Mouse (Mus musculus) embryonic fibroblast, embryonic 13.5 days (primary cell): ENCODE data around the gene Rap1gap. TPM values are rescaled to one million over a fixed set of nuclear protein-coding genes. Genes with fewer than 3 reads are reported as not detected.

Source experiments
- H3K27ac ChIP-seq: 2 replicates; pipeline ENCODE4 v1.5.1; 2012; ENCODE audit warnings: low read length, control low read depth, inconsistent platforms; ENCODE audit not compliant: insufficient read depth
- H3K4me1 ChIP-seq: 2 replicates; pipeline ENCODE4 v1.6.1; 2011; ENCODE audit warnings: low read length; ENCODE audit not compliant: control insufficient read depth, insufficient read depth
- H3K4me3 ChIP-seq: 2 replicates; pipeline ENCODE4 v1.5.1; 2011; ENCODE audit warnings: mild to moderate bottlenecking, control low read depth, low read length; ENCODE audit not compliant: insufficient read depth
- CTCF ChIP-seq: IDR thresholded peaks from 2 replicates; pipeline ENCODE4 v1.5.1; 2011; ENCODE audit warnings: mild to moderate bottlenecking, control low read depth, low read length, moderate library complexity, borderline replicate concordance; ENCODE audit not compliant: insufficient read depth
- POLR2A ChIP-seq: IDR thresholded peaks from 2 replicates; pipeline ENCODE4 v1.6.1; 2011; ENCODE audit warnings: low read depth, mild to moderate bottlenecking, control low read depth, low read length, moderate library complexity
- polyA plus RNA-seq: library from polyadenylated mRNA; stranded (reverse); fragments of >200 nt; gene quantifications from 2 replicates; pipeline ENCODE4 v1.2.4, GENCODE M21; 2011; ENCODE audit warnings: low read depth; ENCODE audit not compliant: missing spikeins, insufficient read length

The Rap1gap gene
- polyA plus RNA-seq, 1 experiment, result 6.9 TPM

GRCm38 (mm10) chr4:137642101-137642500 lies 22.4 kb upstream of the Rap1gap start:
- peaks cover 20% of the 10 kb centered on the region for H3K4me1 ChIP-seq
- TF ChIP-seq POLR2A (no peak), CTCF (no peak)
- no peak overlapping the region for H3K4me3 ChIP-seq
- peak overlapping the region; percentile 84 for H3K27ac ChIP-seq

DNA sequence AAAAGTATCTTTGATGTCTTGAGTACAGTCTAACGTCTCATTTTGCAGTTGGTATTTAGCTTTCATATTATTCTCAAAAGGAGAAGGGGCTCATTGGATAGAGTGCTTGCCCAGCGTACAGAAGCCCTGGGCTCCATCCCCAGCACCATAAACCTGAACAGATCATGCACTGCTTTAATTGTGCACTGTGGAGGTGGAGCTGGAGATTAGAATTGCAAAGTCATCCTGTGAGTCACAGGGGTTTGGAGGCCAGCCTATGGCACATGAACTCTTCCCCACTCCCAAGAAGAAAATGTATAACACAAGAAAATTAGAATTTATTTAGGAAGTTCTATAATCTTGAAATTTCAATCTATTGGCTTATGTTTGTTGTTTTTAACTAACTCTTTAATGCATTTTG lies 21.1 kb upstream of the Rap1gap start:
- TF ChIP-seq POLR2A (peak; percentile 20; the same call in 1 of the 2 replicates), CTCF (no peak)
- no peak overlapping the region for H3K4me3 ChIP-seq
- H3K27ac ChIP-seq, result peak overlapping the region; percentile 84
- H3K4me1 ChIP-seq, result peaks cover 23% of the 10 kb centered on the region

- no peak for TF ChIP-seq POLR2A
- no peak for TF ChIP-seq CTCF
- Histone ChIP-seq H3K27ac (no peak overlapping the region), H3K4me1 (peaks cover 19% of the 10 kb centered on the region), H3K4me3 (no peak overlapping the region)
Observed at GRCm38 (mm10) chr4:137646262-137646661, 18.3 kb upstream of the Rap1gap start.

- TF ChIP-seq CTCF, result no peak
- no peak for TF ChIP-seq POLR2A
- Histone ChIP-seq H3K27ac (no peak overlapping the region; the same call in 1 of the 2 replicates), H3K4me3 (no peak overlapping the region), H3K4me1 (peaks cover 14% of the 10 kb centered on the region)
Observed at GRCm38 (mm10) chr4:137647648-137648047, 16.9 kb upstream of the Rap1gap start.

DNA sequence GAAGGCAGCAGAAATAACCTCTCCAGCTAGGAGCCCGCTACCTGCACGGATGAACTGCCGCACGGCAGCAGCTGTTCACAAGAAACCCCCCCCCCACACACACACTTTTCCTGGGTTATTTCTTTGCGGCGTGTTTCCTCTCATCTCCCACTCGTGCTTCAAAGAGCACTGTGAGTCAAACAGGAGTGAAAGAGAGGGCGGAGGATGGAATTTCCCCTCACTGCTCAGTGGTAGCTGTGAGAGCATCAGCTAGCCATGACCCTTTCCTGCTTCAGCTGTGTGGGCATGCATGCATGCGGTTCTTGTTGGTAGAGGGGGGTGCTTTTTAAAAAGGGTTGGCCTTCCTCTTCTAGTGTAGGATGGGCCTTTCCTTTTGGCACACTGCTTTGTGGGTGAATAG lies 16.3 kb upstream of the Rap1gap start:
- TF ChIP-seq CTCF (no peak), POLR2A (no peak)
- Histone ChIP-seq H3K27ac (no peak overlapping the region; the same call in 1 of the 2 replicates), H3K4me3 (no peak overlapping the region), H3K4me1 (peaks cover 9% of the 10 kb centered on the region; the same call in 1 of the 2 replicates)

DNA sequence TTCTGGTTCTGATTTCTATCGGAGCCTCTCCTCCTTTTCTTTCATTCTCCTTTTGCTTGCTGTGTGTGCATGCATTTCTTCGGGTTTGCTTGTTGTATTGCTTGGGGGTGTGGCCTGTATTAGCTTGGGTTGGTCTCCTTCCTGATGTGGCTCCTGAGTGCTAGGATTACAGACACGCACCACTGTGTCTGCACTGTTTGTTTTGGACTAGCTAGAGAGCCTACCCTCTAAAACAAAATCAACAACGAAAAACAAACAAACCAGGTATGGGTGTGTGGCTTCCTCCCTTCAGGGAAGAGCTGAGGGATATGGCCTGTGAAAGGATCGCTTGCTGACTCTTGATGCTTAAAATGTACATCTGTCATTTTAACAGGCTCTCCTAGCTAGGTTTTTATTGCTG lies 13.6 kb upstream of the Rap1gap start:
- no peak overlapping the region for H3K27ac ChIP-seq
- H3K4me3 ChIP-seq, result no peak overlapping the region
- TF ChIP-seq CTCF (no peak), POLR2A (no peak)
- H3K4me1 ChIP-seq, result 0 out of 2 replicates have a peak, but pooled peaks cover 2% of the 10 kb centered on the region

DNA sequence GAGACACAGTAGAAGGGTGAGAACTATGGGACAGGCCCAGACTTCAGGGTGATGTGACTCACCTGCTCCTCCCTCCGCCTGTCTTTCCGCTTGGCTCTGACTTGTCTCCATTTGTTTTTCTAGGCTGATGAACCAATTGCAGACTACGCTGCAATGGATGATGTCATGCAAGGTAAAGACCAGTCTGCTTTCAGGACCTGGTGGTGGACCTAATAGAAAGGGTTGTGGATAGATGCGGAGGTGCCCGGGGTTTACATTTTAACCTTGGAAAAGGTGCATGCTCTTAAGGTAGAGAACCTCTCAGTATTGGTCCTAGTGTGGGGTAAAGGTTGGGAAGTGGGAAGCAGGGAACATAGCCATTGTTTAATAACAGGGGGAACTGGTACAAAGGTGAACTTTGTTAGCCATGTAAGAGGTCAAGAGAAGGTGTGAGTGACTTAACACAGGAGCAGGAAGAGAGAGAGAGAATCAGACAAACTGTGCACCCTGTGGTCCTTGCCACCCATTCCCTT lies 11.6 kb upstream of the Rap1gap start:
- Histone ChIP-seq H3K4me3 (no peak overlapping the region), H3K27ac (no peak overlapping the region), H3K4me1 (0 out of 2 replicates have a peak, but pooled peaks cover 2% of the 10 kb centered on the region)
- TF ChIP-seq CTCF, result no peak
- TF ChIP-seq POLR2A, result no peak

DNA sequence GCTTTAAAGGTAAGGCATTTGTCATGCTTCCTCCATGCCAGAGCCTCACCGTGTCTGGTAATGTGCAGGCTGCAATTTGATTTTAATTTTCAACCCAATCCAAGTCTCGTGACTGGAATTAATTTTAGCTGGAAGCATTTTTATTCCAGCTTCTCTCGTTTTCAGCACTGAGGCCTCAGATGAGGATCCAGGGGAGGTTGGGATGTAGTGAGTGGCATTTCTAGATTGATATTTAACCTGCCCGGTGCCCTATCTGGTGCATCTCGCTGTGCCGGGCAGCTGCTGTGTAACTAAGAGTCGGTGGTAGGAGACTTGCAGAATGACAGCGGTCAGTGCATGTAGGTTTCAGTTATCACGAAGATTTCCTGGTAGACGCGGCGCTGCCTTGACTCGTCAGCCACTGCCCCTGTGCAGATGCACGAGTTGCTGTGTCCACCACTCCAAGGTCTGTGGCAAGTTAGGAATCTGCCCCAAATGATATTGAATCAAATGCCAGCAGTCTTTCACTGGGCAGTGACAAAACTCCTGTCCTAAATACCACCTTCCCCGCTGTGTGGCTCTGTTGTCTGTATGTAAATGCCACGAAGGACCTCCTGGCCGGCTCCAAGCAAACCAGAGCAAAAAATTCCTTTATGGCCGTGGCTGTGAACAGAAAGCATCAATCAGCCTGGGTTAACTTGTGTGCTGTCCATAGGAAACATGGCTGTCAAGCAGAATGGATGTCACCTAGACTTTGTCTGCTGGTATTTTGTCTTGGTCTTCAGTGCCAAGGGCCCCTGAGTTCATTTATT lies 9.1 kb upstream of the Rap1gap start:
- no peak for TF ChIP-seq POLR2A
- no peak for TF ChIP-seq CTCF
- no peak overlapping the region for H3K4me3 ChIP-seq
- H3K27ac ChIP-seq, result no peak overlapping the region
- no peaks in the 10 kb centered on the region for H3K4me1 ChIP-seq

DNA sequence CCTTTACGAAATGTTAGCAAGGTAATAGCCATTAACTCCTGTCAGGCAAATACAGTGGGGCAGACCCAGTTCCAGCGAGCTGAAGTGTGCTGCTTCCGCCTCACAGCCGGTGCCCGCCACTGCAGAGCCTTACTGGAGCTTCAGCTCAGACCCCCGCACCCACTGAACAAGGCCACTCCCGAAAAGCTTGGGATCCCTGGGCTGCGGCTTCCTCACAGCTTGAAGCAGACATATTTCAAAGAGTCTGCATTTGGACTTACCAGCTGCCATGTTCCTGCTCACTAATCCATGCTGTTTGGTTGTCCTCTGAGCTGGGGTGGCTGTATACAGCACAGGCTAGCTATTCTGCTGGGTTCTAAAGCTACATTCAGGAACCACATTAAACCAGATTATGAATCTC lies 6.9 kb upstream of the Rap1gap start:
- Histone ChIP-seq H3K27ac (no peak overlapping the region), H3K4me3 (no peak overlapping the region), H3K4me1 (no peaks in the 10 kb centered on the region)
- TF ChIP-seq POLR2A (no peak), CTCF (no peak)

DNA sequence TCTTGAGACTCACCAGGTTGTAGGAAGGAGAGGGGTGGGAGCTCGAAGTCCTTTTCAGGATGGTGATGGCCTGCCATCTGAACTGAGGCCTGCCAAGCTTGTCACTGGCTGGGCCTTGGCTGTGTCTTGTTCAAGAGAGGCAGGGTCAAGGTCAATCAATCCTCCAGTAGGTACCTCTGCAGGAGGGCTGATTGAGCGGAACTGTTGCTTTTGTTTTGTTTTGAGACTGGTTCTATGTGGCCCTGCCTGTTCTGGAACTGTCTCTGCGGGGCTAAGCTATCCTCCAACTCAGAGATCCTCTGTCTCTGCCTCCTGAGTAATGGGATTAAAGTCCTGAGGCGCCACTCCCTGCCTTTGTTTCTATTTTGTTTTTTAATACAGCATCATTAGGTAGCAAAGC lies 5.0 kb upstream of the Rap1gap start:
- Histone ChIP-seq H3K4me1 (no peaks in the 10 kb centered on the region), H3K4me3 (no peak overlapping the region), H3K27ac (no peak overlapping the region)
- TF ChIP-seq CTCF (no peak), POLR2A (no peak)
